Mouse (Mus musculus) brain, embryonic 14.5 days (tissue): ENCODE data around the gene Spag6.

Experiments used
- CTCF ChIP-seq: fragments of 200-500 bp; IDR thresholded peaks from 2 replicates; pipeline ENCODE4 v1.5.1; 2012; ENCODE audit warnings: inconsistent platforms, mild to moderate bottlenecking, moderate library complexity, borderline replicate concordance; ENCODE audit not compliant: insufficient read depth, insufficient read length; ENCODE audit errors: extremely low read depth
- POLR2A ChIP-seq: fragments of 200-500 bp; IDR thresholded peaks from 2 replicates; pipeline ENCODE4 v1.6.1; 2012; ENCODE audit warnings: mild to moderate bottlenecking, inconsistent platforms, borderline replicate concordance; ENCODE audit not compliant: poor library complexity, insufficient read depth, insufficient read length, severe bottlenecking; ENCODE audit errors: extremely low read depth

DNA sequence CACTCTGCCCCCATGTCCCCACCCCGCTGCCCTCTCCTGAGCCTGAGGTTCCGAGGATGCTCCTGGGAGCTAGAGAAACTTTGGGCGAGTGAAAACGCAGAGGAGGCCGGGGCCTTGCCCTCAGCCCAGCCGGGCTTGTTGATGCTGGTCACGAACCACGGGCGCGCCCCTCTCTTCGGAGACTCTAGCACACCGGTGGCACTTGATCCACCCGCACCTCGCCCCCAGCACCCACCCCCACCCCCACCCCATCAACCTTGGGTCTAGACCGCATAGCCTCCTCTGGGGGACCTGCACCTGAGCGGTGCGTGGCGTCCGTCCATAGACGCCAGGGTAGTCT, 749 bp downstream of the Spag6 start:
- TF ChIP-seq POLR2A (no peak), CTCF (no peak)
